Mouse (Mus musculus) macrophage (primary cell): ENCODE results near the gene Gpr1. TPM values are rescaled to one million over a fixed set of nuclear protein-coding genes. Genes with fewer than 3 reads are reported as not detected.
"Not testable (repeated sequence)": the region's sequence is repeated elsewhere in the genome, so short reads cannot be mapped to it uniquely, and the experiment has no call there.

Experiments
- H3K27ac ChIP-seq: fragments of 350-480 bp; formaldehyde crosslinking; 2 replicates; pipeline ENCODE4 v1.9.0; 2021
- H3K36me3 ChIP-seq: fragments of 350-480 bp; formaldehyde crosslinking; 2 replicates; pipeline ENCODE4 v1.9.0; 2021; ENCODE audit errors: inconsistent target
- H3K4me3 ChIP-seq: fragments of 350-480 bp; formaldehyde crosslinking; 2 replicates; pipeline ENCODE4 v1.9.0; 2021; ENCODE audit errors: inconsistent target
- H3K79me2 ChIP-seq: fragments of 350-480 bp; formaldehyde crosslinking; 2 replicates; pipeline ENCODE4 v1.9.0; 2021; ENCODE audit errors: inconsistent target
- WGBS: methylation state at CpG from one replicate; pipeline ENCODE4 v1.1.7; 2026; ENCODE audit warnings: inconsistent platforms; ENCODE audit not compliant: missing documents; 5-methylcytosine and 5-hydroxymethylcytosine counted together
- polyA plus RNA-seq: library from polyadenylated mRNA; stranded (reverse); fragments of 250-400 nt; gene quantifications from 3 replicates; pipeline ENCODE4 v1.2.4, GENCODE M21; 2018; ENCODE audit warnings: inconsistent platforms

Gene Gpr1
- polyA plus RNA-seq, 1 experiment from 2014 or later, result not detected

DNA sequence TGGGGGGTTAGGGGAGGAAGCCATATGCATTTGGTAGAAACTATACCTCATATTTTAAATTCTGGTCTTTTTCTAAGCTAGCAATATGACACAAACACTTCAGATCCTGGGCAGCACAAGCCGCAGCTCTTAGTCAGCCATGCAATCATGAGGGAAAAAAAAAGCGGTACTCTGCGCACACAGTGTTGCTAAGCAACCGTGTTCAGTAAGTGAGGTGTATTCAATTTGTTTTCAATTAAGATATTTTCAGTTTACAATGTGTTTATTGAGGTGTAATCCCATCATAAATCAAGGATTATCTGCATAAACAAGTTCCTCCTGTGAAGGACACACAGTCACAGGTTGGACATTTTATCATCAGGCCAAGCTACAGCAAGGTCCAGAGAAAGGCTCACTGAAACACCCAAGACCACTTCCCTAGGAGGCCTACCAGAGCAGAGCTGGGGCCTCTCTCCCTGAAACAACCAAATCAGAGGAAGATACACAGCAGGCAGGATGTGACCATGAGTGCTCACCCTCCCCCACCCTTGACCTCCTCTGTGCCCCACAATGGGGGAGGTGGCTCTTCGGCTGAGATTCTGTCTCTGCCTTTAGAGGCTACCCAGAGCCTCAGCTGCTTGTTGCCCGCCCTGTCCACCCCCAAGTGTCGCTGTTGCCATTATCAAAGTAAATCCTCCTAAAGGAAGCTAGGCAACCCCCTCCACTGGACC lies 10.2 kb downstream of the Gpr1 start:
- Histone ChIP-seq H3K4me3 (no peak overlapping the region), H3K27ac (no peak overlapping the region), H3K36me3 (no peaks in the 10 kb centered on the region), H3K79me2 (no peaks in the 10 kb centered on the region)
- WGBS, result 47% methylated on average over 7 of the region's 7 CpGs

DNA sequence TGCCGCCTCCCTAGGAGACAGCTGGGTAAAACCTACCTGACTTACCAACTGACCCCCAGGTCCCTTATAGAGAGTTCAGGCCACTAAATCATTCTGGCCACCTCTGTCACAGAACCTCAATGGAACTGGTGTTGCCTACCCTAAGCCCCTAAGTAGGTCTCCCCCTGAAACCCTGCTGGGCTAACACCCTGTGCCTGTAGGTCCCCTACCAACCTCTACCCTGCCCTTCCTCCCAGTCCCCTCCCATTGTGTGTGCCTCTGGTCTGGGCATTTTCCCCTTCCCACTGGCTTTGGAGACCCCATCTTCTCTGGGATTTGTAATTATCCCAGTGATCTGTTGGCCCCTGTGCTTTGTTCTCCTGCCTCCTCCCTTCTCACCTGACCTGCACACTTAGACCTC lies 10.9 kb downstream of the Gpr1 start:
- WGBS, result 100% methylated on average over 1 of the region's 1 CpGs
- H3K79me2 ChIP-seq, result no peaks in the 10 kb centered on the region
- no peak overlapping the region for H3K27ac ChIP-seq
- no peak overlapping the region for H3K4me3 ChIP-seq
- H3K36me3 ChIP-seq, result no peaks in the 10 kb centered on the region

DNA sequence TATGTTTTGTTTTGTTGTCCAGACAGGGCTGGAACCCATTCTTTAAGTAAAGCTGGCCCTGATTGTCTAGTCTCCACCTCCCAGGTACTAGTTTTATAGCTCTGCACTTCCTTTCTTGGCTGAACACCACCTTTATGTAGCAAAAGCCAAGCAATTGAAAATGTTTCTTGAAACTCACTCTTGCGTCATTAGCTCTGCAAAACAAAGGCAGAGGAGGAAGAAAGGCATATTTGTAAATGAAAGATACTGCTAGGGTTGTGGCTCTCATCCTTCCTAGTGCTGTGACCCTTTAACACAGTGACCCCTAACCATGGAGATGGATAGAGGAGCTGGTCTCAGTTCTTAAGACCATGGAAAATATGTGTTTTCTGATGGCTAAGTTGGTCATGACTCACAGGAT lies 12.7 kb downstream of the Gpr1 start:
- 89% methylated on average over 1 of the region's 1 CpGs for WGBS
- no peaks in the 10 kb centered on the region for H3K36me3 ChIP-seq
- no peak overlapping the region for H3K27ac ChIP-seq
- H3K79me2 ChIP-seq, result no peaks in the 10 kb centered on the region
- H3K4me3 ChIP-seq, result no peak overlapping the region

DNA sequence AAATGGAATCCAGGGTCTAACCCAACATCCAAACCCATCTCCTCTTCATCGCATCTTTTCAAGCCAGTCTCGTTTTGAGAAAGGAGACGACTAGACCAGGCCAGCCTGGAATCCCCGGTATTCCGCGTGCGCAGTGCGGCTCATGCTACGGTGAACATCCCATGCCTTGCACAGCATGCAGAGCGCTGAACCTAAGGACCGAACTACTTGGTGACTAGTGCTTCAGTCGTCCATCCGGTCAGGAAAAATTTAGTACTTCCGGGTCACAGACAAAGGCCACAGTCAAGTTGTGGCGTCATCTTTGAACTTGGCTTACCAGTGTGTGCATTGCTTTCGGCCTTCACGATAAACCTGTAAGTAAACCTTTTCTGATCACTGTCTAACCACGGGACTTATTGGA lies 14.0 kb downstream of the Gpr1 start:
- WGBS, result 88% methylated on average over 18 of the region's 18 CpGs
- no peaks in the 10 kb centered on the region for H3K79me2 ChIP-seq

DNA sequence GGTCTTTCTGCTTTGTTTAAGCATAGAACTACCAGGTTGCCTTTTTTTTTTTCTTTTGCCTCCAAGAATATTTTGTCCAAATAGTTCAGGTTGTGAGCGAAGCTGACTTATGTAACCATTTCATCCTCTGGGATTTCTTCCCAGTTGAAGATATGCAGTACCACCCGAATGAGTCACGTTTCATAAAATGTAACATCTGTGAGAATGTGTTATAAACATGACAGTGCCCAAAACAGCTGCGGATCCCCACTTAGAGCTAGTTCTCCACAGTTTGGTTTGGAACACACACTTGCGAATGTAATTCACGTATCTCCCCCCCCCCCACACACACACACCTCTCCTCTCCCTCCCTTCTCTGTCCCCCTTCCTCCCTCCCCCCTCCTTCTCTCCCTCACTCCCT lies 15.0 kb downstream of the Gpr1 start:
- Histone ChIP-seq H3K79me2 (no peaks in the 10 kb centered on the region), H3K4me3 (no peak overlapping the region), H3K27ac (no peak overlapping the region), H3K36me3 (no peaks in the 10 kb centered on the region)
- 92% methylated on average over 4 of the region's 6 CpGs for WGBS

More for the DNA sequence above, 14.0 kb downstream of the Gpr1 start:
- Histone ChIP-seq H3K4me3 (no peak overlapping the region), H3K36me3 (no peaks in the 10 kb centered on the region), H3K27ac (no peak overlapping the region)

DNA sequence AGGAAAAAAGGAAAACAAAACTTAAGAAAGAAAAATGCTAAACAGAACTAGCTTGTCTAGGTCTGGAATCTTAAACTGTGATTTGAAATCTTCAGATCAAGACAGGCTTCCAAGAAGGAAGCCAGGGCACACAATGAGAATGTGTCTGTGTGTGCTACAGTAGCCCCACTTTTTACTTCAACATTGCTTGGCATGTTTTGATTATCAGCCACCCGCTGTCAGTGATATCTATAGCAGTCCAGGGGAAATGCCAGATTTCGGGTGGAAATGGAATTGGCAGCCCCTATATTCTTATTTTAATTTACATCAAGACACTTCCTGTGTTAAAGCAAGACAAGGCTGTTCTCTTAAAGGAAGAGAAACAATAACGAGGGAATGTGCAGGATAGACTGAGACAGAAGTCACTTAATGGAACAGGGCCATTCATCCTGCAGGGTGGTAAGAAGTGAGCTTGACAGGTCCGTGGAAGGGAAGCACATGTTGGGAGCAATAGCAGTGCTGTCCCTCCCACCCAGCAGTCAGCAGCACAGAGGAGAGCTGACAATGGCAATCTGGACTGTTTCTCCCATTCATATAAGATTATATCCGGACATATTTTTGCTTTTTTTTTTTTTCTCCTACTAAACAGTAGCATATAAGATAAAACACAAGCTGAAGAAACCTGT lies 18.4 kb downstream of the Gpr1 start:
- Histone ChIP-seq H3K27ac (no peak overlapping the region), H3K36me3 (no peaks in the 10 kb centered on the region), H3K79me2 (no peaks in the 10 kb centered on the region), H3K4me3 (no peak overlapping the region)
- 45% methylated on average over 4 of the region's 5 CpGs for WGBS

DNA sequence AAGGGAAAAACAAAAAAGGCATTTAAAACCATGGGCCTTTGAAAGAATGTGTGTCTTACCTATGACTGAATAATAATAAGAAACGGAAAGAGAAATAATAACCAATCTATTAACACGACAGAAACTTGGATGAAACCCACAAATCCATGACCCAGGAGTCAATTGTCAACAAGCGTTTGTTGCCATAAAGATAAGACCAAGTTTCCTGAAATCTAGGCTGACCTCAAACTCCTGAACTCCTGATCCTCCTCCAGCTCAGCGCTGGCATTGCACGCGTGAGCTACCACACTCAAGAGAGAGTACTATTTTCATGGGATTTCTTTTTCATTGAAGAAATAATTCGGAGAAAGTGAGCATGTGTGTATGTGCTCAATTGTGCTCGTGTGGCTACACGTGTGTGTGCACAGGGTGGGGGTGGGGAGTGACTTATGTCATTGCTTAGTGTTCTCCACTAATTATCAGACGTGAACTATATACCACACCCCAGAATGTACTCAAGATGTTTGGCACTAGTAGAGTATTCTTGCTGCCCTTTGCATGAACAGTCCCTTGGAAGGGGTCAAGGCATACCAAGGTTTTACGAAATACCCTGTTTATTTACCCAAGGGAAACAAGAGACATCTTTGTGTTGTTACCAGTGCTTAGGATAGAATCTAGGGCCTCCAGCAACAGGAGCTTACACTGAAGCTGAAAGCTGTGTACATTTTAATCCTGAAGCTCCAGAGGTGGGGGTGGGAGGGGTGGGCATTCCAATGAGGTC lies 21.9 kb downstream of the Gpr1 start:
- Histone ChIP-seq H3K36me3 (no peaks in the 10 kb centered on the region), H3K79me2 (no peaks in the 10 kb centered on the region), H3K4me3 (no peak overlapping the region), H3K27ac (no peak overlapping the region)
- 88% methylated on average over 11 of the region's 11 CpGs for WGBS

DNA sequence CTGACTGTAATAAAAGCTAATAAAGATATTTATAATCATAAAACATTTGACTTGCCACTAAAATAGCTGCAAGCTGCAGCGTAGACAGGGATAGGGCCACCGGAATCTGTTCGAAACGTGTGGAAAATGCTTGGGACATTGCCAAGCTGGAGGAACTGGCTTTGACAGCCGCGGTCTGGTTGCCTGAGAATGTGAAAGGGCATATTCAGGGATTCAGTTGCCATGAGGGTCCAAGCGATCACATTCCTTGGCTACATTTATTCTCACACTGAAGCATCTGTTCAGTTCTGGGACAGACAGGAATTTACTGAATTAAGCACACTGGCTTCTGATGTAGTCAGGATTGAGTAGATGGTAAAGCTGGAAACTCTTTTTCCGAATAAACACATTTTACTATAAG lies 23.5 kb downstream of the Gpr1 start:
- H3K79me2 ChIP-seq, result no peaks in the 10 kb centered on the region
- no peak overlapping the region for H3K27ac ChIP-seq
- H3K36me3 ChIP-seq, result no peaks in the 10 kb centered on the region
- H3K4me3 ChIP-seq, result no peak overlapping the region
- 86% methylated on average over 8 of the region's 8 CpGs for WGBS

DNA sequence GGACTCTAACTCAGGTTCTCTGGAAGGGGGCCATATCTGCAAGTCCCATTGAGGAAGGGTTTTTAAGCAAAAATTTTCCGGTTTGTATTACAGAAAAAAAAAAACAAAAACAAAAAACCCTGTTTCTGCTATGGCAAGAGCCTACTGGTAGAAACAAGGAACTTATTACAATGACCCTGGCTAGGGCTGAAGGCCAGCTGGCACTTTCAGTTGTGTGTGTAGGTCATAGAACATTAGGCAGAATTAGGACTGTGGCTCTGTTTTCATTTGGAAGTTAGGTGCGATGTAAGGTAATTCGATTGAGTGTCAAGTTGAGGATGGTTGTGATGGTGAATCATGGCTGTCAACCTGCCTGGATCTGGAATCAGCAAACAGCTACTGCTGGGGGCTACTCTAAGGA lies 25.8 kb downstream of the Gpr1 start:
- Histone ChIP-seq H3K36me3 (no peaks in the 10 kb centered on the region), H3K27ac (no peak overlapping the region), H3K4me3 (no peak overlapping the region), H3K79me2 (no peaks in the 10 kb centered on the region)
- WGBS, result 87% methylated on average over 3 of the region's 3 CpGs

DNA sequence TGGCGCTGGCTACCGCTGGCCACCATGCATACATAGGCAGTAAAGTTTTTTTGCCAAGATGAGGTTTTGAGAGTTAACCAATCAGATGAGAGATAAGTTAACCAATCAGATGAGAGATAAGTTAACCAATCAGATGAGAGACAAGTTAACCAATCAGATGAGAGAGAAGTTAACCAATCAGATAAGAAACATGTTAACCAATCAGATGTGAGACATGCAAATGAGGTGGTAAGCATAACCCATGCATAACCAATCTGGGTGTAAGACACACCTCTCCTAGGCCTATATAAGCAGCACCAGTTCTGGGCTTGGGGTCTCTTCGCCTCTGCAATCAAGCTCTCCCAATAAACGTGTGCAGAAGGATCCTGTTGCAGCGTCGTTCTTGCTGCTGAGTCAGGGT lies 28.9 kb downstream of the Gpr1 start:
- 98% methylated on average over 5 of the region's 6 CpGs for WGBS
- not testable (repeated sequence) for H3K27ac ChIP-seq, H3K4me3 ChIP-seq, H3K36me3 ChIP-seq, H3K79me2 ChIP-seq

DNA sequence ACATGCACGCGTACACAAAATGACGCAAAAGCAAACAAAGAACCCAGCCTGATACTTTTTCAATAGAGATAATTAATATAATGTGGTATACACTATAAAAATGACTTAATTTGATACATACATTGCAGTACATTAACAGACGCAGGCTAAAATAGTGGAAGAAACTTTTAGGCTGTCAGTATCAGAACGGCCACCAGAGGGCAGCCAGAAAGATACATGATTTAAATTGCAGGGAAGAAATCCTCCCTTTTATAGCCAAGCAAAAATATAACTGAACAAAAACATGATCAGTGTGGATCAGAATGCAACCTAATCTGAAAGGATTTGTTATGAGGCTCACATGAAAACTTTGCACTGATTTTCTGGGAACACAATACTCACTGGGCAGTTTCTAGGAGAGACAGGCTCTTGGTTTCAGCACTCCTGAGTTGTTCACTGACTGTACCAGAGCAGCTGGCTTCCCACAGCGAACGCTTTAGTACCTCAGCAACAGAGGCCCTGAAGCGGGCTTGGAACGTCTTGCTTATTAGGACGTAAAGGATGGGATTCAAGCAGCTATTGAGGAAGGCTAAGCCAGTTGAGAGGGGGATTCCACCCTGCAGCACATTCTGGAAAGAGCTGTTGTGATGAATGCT lies 31.6 kb downstream of the Gpr1 start:
- Histone ChIP-seq H3K36me3 (peaks cover 7% of the 10 kb centered on the region; the same call in 1 of the 2 replicates), H3K27ac (no peak overlapping the region), H3K79me2 (peaks cover 11% of the 10 kb centered on the region), H3K4me3 (no peak overlapping the region)
- 85% methylated on average over 9 of the region's 10 CpGs for WGBS

DNA sequence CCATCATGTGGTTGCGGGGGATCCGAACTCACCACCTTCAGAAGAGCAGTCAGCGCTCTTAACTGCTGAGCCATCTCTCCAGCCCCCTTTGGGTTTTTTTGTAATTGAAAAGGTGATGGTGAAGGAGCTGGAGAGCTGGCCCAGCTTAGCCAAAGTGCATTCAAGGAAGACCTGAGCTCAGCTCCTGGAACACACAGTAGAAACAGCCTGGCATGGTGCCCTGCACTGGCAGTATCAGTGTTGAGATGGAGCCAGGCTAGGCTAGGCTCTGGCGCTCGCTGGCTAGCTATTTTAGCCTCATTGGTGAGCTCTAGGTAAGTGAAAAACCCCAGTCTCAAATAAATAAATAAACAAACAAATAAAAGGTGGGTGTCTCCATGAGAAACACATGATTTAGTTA lies 32.1 kb downstream of the Gpr1 start:
- Histone ChIP-seq H3K36me3 (peaks cover 7% of the 10 kb centered on the region; the same call in 1 of the 2 replicates), H3K27ac (no peak overlapping the region), H3K79me2 (peaks cover 17% of the 10 kb centered on the region), H3K4me3 (no peak overlapping the region)
- 92% methylated on average over 3 of the region's 5 CpGs for WGBS

DNA sequence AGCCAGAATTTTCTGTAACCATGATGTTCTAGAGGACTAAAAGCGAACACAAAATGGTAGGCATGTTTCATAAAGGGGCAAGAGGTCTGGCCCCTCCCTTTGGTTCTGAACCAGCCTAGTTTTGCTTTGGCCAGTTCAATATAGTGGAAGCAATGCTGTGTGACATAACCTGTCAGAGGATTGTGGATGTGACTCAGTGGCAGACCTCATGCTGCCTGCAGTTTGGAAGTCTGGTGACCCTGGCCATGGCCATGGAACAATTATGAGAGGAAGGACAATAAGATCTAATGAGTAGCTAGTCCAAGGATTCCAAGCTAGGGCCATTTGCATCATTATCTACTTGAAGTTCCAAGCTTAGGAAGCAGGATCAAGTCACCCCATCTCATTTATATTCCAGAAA lies 32.9 kb downstream of the Gpr1 start:
- Histone ChIP-seq H3K27ac (no peak overlapping the region), H3K36me3 (peaks cover 7% of the 10 kb centered on the region; the same call in 1 of the 2 replicates), H3K79me2 (peaks cover 19% of the 10 kb centered on the region), H3K4me3 (no peak overlapping the region)
- 100% methylated on average over 1 of the region's 1 CpGs for WGBS

DNA sequence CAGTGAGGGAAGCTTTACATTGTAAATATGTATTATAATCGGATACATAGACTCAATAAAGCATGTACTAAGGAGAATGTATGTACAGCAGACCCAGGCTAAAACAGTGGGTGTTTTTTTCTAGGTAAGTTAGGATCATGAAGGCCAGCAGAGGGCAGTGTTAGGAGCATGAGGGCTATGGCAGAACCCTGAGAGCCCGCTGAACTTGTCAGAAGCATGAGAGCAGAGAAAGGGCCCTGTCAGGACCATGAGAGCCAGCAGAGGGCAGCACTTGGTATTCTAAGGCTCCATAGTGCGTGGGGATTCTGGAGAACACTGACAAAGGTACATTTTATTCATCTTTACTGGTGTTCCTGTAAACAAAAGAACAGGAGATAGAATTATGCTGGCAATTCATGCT lies 33.3 kb downstream of the Gpr1 start:
- peaks cover 22% of the 10 kb centered on the region for H3K79me2 ChIP-seq
- no peak overlapping the region for H3K4me3 ChIP-seq
- no peak overlapping the region for H3K27ac ChIP-seq
- peaks cover 7% of the 10 kb centered on the region; the same call in 1 of the 2 replicates for H3K36me3 ChIP-seq
- 5% methylated on average over 3 of the region's 3 CpGs for WGBS

DNA sequence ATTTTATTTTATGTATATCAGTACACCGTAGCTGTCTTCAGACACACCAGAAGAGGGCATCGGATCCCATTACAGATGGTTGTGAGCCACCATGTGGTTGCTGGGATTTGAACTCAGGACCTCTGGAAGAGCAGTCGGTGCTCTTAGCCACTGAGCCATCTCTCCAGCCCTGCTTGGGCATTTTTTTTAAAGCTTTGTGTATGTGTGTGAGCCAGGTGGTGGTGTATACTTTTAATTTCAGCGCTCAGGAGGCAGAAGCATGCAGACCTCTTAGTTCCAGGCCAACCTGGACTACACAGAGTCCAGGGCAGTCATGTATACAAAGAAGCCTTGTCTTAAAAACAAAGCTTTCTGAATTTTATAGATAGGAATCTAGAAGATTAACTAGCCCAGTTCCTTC lies 33.8 kb downstream of the Gpr1 start:
- H3K4me3 ChIP-seq, H3K36me3 ChIP-seq, H3K27ac ChIP-seq: not testable (repeated sequence)
- H3K79me2 ChIP-seq, result peaks cover 27% of the 10 kb centered on the region
- WGBS, result 83% methylated on average over 4 of the region's 4 CpGs
